Mouse (Mus musculus): ENCODE measurements at regions not wholly inside any gene's neighbourhood (a gene's known extent, or its start where the extent isn't known, plus 50 kb on each side); places are given as distances from the start of the nearest gene placed in this dataset.

GRCm38 (mm10) chr3:142969501-142969900 lies 87.7 kb upstream of the Pkn2 start:
- no peak for DNase-seq (ENCODE audit: low spot score in 2 of 2)

- no peak for DNase-seq (ENCODE audit: low spot score in 2 of 2)
These were observed 83.8 kb upstream of the Pkn2 start for GRCm38 (mm10) chr3:142965604-142966003.

- DNase-seq (ENCODE audit: low spot score in 2 of 2) = no peak
These were observed 82.1 kb upstream of the Pkn2 start for GRCm38 (mm10) chr3:142963818-142964372.

GRCm38 (mm10) chr3:142957768-142958167 lies 76.0 kb upstream of the Pkn2 start:
- DNase-seq (ENCODE audit: low spot score in 2 of 2) = no peak

GRCm38 (mm10) chr3:142948771-142949170 lies 67.0 kb upstream of the Pkn2 start:
- DNase-seq (ENCODE audit: low spot score in 2 of 2) = peak in 1 of 2 experiments; percentile 52

GRCm38 (mm10) chr3:142941319-142942024 lies 59.7 kb upstream of the Pkn2 start:
- no peak for DNase-seq (ENCODE audit: low spot score in 2 of 2)

- no peak for DNase-seq (ENCODE audit: low spot score in 2 of 2)
These were observed 59.1 kb upstream of the Pkn2 start for GRCm38 (mm10) chr3:142940874-142941273.

- DNase-seq (ENCODE audit: low spot score in 2 of 2) = no peak
These were observed 58.0 kb upstream of the Pkn2 start for GRCm38 (mm10) chr3:142939773-142940172.

GRCm38 (mm10) chr3:142935949-142936348 lies 54.1 kb upstream of the Pkn2 start:
- no peak for DNase-seq (ENCODE audit: low spot score in 2 of 2)

- DNase-seq (ENCODE audit: low spot score in 2 of 2) = no peak
These were observed 52.5 kb upstream of the Pkn2 start for GRCm38 (mm10) chr3:142934326-142934725.

GRCm38 (mm10) chr3:142933684-142934259 lies 52.0 kb upstream of the Pkn2 start:
- DNase-seq (ENCODE audit: low spot score in 2 of 2) = no peak

Measured in left cerebral cortex, adult 8-10 months (tissue).